Mouse (Mus musculus) intestine, embryonic 15.5 days (tissue): ENCODE data around the gene Gse1. TPM values are rescaled to one million over a fixed set of nuclear protein-coding genes. Genes with fewer than 3 reads are reported as not detected.
A peak's percentile ranks its signal among the peaks of the same experiment; 100 is the strongest.

Experiments used
- ATAC-seq: fragments of 200-750 bp; cut with Nextera tagmentation; 2 replicates; pipeline ENCODE4 v1.8.0; 2017; ENCODE audit warnings: moderate TSS enrichment, moderate library complexity
- H3K27ac ChIP-seq: fragments of 300-500 bp; sonication (generic); 2 replicates; pipeline ENCODE4 v1.5.1; 2015; ENCODE audit warnings: mild to moderate bottlenecking, inconsistent platforms
- H3K27me3 ChIP-seq: fragments of 300-500 bp; sonication (generic); replicated peaks from 2 replicates; pipeline ENCODE4 v1.6.1; 2015; ENCODE audit warnings: inconsistent platforms
- H3K36me3 ChIP-seq: fragments of 300-500 bp; sonication (generic); 2 replicates; pipeline ENCODE4 v1.6.1; 2015; ENCODE audit warnings: inconsistent platforms
- H3K4me1 ChIP-seq: fragments of 300-500 bp; sonication (generic); replicated peaks from 2 replicates; pipeline ENCODE4 v1.6.1; 2015; ENCODE audit warnings: inconsistent platforms
- H3K4me2 ChIP-seq: fragments of 300-500 bp; sonication (generic); replicated peaks from 2 replicates; pipeline ENCODE4 v1.6.1; 2015; ENCODE audit warnings: mild to moderate bottlenecking, inconsistent platforms
- H3K4me3 ChIP-seq: fragments of 300-500 bp; sonication (generic); replicated peaks from 2 replicates; pipeline ENCODE4 v1.5.1; 2015; ENCODE audit warnings: inconsistent platforms
- H3K9ac ChIP-seq: fragments of 300-500 bp; sonication (generic); 2 replicates; pipeline ENCODE4 v1.6.1; 2015; ENCODE audit warnings: inconsistent platforms
- H3K9me3 ChIP-seq: fragments of 300-500 bp; sonication (generic); 2 replicates; pipeline ENCODE4 v1.6.1; 2016; ENCODE audit warnings: inconsistent platforms
- WGBS: fragments of 180-500 bp; shearing (Covaris S2); methylation state at CpG from one replicate; pipeline ENCODE4 v1.1.7; 2015; 5-methylcytosine and 5-hydroxymethylcytosine counted together
- polyA plus RNA-seq: library from polyadenylated mRNA; unstranded; fragments of >200 nt; fragmentation: Nextera tagmentation; extraction: Ambion mirVana; gene quantifications from 2 replicates; pipeline ENCODE4 v1.2.1, GENCODE M21; 2015

The Gse1 gene
- polyA plus RNA-seq, 1 experiment from 2014 or later = 7.9 TPM

DNA sequence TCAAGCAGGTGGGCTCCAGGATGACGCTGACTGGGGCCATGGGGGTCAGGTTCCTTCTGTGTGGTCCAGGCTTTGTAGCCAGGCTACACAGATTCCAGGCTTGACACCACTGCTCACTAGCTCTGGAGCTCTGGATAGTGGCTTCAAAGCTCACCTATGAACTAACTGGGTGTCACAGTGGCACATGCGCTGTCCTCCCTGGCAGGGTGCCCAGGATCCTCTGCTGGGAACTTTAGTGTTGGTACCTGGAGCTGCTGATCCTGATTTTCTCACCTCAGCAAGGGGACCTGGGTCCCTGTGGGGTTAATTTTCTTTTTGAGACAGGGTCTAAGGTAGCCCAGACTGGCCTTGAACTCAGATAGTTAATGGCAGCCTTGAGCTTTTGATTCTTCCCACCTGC is 173.0 kb downstream of the Gse1 start:
- no peak overlapping the region for H3K9ac ChIP-seq
- no peaks in the 10 kb centered on the region for H3K36me3 ChIP-seq
- no peak for ATAC-seq
- H3K4me1 ChIP-seq = peaks cover 11% of the 10 kb centered on the region
- H3K4me3 ChIP-seq = no peak overlapping the region
- H3K9me3 ChIP-seq = no peaks in the 10 kb centered on the region
- H3K4me2 ChIP-seq = no peak overlapping the region
- peaks cover 4% of the 10 kb centered on the region for H3K27me3 ChIP-seq
- no peak overlapping the region for H3K27ac ChIP-seq
- WGBS = 66% methylated on average over 2 of the region's 2 CpGs

DNA sequence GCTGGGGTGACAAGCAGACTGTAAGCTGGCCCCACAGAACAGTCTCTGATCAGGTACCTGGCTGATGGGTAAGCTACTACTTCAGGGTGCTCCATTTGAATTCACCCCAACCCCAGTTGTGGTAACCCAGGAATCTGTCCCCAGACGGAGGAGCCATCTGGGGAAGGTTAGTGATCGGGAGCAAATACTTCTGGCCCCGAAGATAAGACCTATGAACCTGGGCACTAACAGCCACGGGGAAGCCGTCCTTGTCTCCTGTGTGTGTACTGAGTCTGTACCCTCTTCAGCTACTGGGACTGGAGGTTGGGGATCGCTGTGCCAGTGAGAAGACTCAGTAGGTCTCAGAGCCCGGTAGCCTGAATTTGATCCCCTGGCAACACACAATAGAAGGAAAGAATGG is 173.5 kb downstream of the Gse1 start:
- no peak overlapping the region for H3K27ac ChIP-seq
- ATAC-seq = no peak
- WGBS = 80% methylated on average over 7 of the region's 7 CpGs

DNA sequence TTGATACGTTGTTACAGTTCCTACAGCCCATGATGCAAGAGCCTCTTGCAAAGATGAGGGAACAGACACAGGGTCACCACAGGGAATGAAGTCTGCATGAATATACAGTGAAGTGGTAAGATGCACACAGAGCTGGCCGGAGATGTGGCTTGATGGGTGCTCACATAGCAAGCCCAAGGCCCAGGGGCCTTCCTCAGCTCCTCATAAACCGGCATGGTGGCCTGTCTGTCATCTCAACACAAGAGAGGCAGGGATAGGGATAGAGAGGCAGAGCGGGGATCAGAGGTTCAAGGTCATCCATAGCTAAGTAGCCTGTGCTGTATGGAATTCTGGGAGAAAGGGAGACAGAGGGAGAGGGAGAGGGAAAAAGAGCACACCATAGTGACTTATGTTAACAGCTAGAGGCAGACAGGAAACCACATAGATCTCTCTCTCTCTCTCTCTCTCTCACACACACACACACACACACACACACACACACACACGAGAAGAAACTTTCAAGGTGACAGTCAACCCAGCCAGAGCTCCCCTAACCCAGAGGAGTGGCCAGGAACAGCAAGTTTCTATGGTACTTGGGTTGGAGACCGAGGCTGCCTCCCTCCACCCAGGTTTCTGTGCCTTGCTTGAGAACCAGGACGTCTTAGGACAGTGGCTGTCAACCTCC is 175.5 kb downstream of the Gse1 start:
- H3K4me2 ChIP-seq = no peak overlapping the region
- no peaks in the 10 kb centered on the region; the same call in 1 of the 2 replicates for H3K27me3 ChIP-seq
- ATAC-seq = no peak
- no peak overlapping the region for H3K4me3 ChIP-seq
- no peaks in the 10 kb centered on the region for H3K9me3 ChIP-seq
- H3K9ac ChIP-seq = no peak overlapping the region
- H3K36me3 ChIP-seq = no peaks in the 10 kb centered on the region
- 75% methylated on average over 7 of the region's 7 CpGs for WGBS
- H3K27ac ChIP-seq = no peak overlapping the region
- peaks cover 34% of the 10 kb centered on the region for H3K4me1 ChIP-seq

More for the DNA sequence above, 173.5 kb downstream of the Gse1 start:
- Histone ChIP-seq H3K4me2 (no peak overlapping the region), H3K4me3 (no peak overlapping the region), H3K9ac (no peak overlapping the region), H3K27me3 (peaks cover 4% of the 10 kb centered on the region), H3K36me3 (no peaks in the 10 kb centered on the region), H3K9me3 (no peaks in the 10 kb centered on the region), H3K4me1 (peaks cover 14% of the 10 kb centered on the region)

DNA sequence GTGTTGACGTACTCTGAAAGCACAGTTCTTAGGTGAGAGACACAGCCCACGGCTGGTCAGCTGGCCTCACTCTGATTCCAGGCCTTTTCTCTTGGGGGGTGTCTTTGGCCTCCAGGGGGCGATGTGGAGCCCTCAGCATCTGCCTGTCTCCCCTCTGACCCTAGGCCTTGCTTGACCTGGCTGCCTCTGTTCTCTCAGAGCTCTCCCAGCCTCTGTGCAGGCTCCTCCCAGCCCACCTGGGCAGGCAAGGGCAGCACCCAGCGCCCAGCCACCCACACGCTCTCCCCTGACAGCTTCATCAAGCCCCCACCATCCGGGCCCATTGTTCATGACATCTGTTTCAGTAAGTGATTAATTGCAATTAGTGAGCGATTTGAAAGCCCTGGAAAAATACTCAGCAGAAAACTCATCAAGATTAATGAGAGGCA is 176.4 kb downstream of the Gse1 start:
- no peak for ATAC-seq
- 57% methylated on average over 7 of the region's 7 CpGs for WGBS
- no peak overlapping the region for H3K4me2 ChIP-seq
- H3K9me3 ChIP-seq = no peaks in the 10 kb centered on the region
- H3K4me3 ChIP-seq = no peak overlapping the region
- H3K4me1 ChIP-seq = peaks cover 34% of the 10 kb centered on the region
- H3K27ac ChIP-seq = no peak overlapping the region
- no peak overlapping the region for H3K9ac ChIP-seq
- no peaks in the 10 kb centered on the region; the same call in 1 of the 2 replicates for H3K27me3 ChIP-seq
- H3K36me3 ChIP-seq = no peaks in the 10 kb centered on the region

DNA sequence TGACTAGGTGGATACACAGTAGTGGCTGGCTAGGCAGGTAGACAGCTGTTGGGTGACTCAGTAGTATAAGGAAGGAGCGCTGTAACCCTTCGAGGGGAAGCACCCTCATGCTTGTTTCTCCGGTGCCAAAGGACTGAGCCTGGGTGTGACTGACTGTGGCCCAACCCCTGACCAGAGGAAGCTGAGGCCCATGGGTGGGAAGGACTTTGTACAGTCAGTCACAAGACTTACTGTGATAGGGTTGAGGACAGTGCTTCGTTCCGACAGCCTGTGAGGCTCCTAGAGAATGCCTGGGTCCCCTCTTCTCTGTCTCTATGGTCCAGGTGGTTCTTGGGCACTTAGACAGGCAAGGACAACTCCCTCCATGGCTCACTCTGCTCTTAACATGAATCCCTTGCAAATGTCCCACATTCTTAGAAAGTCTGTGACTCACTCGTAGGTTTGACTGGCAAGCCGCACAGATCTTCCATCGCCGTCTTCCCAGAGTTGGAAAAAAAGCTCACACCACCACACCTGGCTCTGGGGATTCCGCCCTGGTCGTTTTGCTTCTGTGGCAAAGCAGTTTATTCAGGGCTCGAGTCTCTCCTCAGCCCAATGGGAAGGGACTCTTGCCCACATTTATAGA is 177.9 kb downstream of the Gse1 start:
- Histone ChIP-seq H3K4me1 (peaks cover 43% of the 10 kb centered on the region), H3K36me3 (no peaks in the 10 kb centered on the region), H3K9me3 (no peaks in the 10 kb centered on the region), H3K27ac (peak overlapping the region; percentile 55; the same call in 1 of the 2 replicates), H3K4me2 (no peak overlapping the region), H3K27me3 (no peaks in the 10 kb centered on the region), H3K9ac (no peak overlapping the region), H3K4me3 (no peak overlapping the region)
- WGBS = 72% methylated on average over 12 of the region's 12 CpGs
- ATAC-seq = peak; percentile 83

DNA sequence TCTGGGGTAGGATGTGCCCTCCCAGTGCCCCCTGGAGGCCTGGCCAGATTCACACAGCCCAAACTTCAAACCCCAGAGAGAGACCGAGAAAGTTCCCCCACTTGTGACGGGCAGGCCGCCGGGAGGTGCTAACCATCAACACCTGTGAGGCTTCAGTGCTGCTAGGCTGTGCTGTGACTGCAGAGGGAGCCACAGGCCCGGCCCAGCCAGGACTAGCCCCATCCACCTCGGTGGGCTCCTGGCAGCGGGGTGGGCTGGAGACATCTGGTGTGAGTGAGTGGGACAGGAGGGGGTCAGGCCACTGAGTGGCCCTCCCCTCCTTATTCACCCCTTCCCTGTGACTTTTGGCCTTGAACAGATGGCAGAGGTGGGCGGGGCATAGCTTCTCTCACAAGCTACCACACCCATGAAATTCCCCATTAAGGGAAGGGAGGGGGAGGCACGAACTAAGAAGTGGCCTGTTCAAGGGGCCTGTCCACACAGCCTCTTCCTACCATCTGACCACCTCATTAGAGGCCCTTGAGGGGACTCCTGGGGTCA is 179.5 kb downstream of the Gse1 start:
- ATAC-seq = peak; percentile 53
- peaks cover 48% of the 10 kb centered on the region for H3K4me1 ChIP-seq
- 18% methylated on average over 9 of the region's 9 CpGs for WGBS

DNA sequence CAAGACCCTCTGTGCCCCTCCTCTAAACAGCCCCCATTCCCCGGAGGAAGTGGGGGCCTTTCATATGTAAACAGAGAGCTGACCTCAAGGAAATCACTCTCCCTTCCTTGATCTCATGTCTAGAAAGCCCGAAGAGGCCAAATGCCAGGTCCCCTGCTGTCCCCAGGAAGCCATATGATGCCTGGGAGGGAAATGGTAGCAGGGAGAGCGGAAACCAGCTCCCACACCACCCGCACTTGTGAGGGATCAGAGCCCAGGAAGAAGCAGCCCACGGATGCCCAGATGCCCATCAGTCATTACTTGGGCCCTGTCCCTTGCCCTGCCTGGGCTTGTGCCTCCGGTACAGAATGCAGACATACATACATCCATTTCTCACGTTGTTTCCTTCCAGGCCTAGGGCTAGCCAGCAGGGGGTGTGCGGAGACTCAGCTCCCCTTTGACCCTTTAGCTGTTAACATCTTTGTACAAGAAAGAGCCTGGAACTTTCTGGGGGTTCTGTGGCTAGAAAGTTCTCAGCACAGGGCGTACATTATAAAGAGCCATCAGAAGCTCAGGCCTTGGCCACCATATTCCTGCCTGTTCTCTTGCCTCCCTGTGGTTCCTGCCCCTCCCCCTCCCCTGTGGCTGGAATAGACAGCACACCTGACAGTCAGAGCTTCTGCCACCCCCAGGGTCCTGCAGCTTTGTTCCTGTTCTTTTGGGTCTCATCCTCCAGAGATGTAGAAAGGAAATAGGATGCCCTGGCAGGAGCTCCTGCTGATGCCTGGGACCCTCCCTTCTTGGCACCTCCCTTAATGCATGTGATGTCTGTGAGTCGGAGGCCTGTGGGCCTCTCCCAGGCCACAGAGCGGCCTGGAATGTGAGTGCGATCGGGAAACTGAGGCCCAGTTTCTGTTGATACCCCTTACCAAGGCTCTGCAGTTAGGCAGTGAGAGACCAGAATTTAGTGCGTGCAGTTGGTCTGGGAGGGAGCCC is 180.3 kb downstream of the Gse1 start:
- H3K36me3 ChIP-seq = no peaks in the 10 kb centered on the region
- ATAC-seq = no peak
- H3K4me3 ChIP-seq = no peak overlapping the region
- 53% methylated on average over 14 of the region's 14 CpGs for WGBS
- no peaks in the 10 kb centered on the region for H3K27me3 ChIP-seq
- H3K27ac ChIP-seq = peak overlapping the region; percentile 41; the same call in 1 of the 2 replicates
- H3K4me2 ChIP-seq = peak overlapping the region; percentile 12; the same call in 1 of the 2 replicates
- H3K9me3 ChIP-seq = no peaks in the 10 kb centered on the region
- no peak overlapping the region for H3K9ac ChIP-seq
- H3K4me1 ChIP-seq = peaks cover 48% of the 10 kb centered on the region

More for the DNA sequence above, 179.5 kb downstream of the Gse1 start:
- H3K27ac ChIP-seq = peak overlapping the region; percentile 42; the same call in 1 of the 2 replicates
- H3K4me3 ChIP-seq = no peak overlapping the region
- H3K9ac ChIP-seq = no peak overlapping the region
- no peaks in the 10 kb centered on the region for H3K27me3 ChIP-seq
- no peaks in the 10 kb centered on the region for H3K36me3 ChIP-seq
- H3K4me2 ChIP-seq = peak overlapping the region; percentile 12; the same call in 1 of the 2 replicates
- no peaks in the 10 kb centered on the region for H3K9me3 ChIP-seq

DNA sequence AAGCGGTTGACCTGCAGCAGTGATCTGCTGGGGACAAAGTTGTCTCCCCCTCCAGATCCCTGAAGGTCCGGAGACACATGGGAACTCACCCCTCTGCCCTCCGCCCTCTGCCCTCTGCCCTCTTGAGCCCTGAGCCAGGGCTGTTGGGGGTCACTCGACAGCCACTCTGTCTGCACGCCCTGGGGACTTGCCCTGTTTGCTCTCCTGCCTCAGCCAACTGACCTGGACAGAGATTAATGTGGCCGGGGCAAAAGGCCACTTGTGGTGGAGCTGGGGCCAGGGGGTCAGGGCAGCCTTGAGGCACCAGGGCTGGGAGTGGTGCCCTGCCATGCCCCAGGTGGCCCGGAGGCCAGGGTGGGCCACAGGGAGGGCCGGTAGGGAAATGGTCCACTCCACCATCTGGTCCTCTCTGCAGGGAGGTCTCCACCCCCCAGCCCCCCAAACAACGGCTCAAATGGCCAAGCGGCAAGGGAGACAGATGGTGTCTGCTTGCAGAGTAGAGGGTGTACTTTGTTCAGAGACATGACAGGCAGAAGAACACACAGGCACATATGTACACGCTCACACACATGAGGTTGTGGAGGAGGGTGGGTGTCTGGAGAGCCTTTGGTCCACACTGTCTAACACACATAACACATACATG is 181.2 kb downstream of the Gse1 start:
- Histone ChIP-seq H3K4me2 (no peak overlapping the region), H3K27ac (no peak overlapping the region; the same call in 1 of the 2 replicates), H3K27me3 (no peaks in the 10 kb centered on the region), H3K36me3 (no peaks in the 10 kb centered on the region), H3K9ac (no peak overlapping the region), H3K4me1 (peaks cover 55% of the 10 kb centered on the region), H3K4me3 (no peak overlapping the region), H3K9me3 (no peaks in the 10 kb centered on the region)
- no peak for ATAC-seq
- 57% methylated on average over 11 of the region's 11 CpGs for WGBS

DNA sequence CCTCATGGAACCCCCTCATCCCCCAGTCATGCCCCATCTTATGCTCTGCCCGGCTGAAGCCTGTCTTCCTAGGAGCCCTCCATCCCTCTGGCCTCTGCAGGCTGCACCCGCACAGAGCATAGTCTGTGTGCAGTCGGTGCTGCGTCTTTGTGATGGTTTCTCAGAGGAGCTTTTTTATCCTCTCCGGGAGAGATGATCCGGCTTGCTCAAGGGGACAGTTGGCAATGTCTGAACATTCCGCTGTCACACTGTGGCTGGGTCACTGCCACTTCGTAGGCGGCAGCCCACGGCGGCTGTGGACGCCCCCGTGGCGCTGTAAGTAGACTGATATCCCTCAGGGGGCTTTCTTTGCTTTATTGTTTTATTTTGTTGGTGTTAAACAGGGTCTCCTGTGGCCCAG is 182.8 kb downstream of the Gse1 start:
- Histone ChIP-seq H3K9ac (no peak overlapping the region), H3K4me1 (peaks cover 63% of the 10 kb centered on the region), H3K9me3 (no peaks in the 10 kb centered on the region), H3K4me2 (no peak overlapping the region), H3K27me3 (no peaks in the 10 kb centered on the region), H3K27ac (no peak overlapping the region), H3K36me3 (no peaks in the 10 kb centered on the region), H3K4me3 (no peak overlapping the region)
- no peak for ATAC-seq
- 82% methylated on average over 14 of the region's 14 CpGs for WGBS

DNA sequence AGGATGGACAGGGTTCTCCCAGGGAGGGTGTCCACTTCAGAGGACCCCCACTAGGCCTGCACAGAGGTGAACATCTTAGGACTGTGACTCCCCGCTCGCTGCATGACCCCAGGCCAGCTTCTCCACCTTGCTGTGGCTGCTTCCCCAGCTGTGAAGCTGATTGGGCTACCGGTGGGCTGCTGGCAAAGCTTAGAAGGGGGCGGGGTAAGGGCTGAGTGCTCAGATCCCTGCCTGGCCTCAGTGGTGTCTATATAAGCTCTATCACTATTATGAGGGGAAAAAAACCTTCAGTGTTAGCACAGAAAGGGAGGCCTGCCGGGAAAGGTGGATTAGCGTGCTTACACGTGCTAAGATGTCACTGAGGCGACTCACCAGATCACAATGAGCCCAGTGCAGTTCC is 183.6 kb downstream of the Gse1 start:
- Histone ChIP-seq H3K9me3 (no peaks in the 10 kb centered on the region), H3K27me3 (no peaks in the 10 kb centered on the region), H3K4me1 (peaks cover 67% of the 10 kb centered on the region), H3K36me3 (no peaks in the 10 kb centered on the region), H3K4me3 (no peak overlapping the region), H3K9ac (no peak overlapping the region), H3K4me2 (no peak overlapping the region), H3K27ac (no peak overlapping the region)
- ATAC-seq = no peak
- 60% methylated on average over 8 of the region's 8 CpGs for WGBS

DNA sequence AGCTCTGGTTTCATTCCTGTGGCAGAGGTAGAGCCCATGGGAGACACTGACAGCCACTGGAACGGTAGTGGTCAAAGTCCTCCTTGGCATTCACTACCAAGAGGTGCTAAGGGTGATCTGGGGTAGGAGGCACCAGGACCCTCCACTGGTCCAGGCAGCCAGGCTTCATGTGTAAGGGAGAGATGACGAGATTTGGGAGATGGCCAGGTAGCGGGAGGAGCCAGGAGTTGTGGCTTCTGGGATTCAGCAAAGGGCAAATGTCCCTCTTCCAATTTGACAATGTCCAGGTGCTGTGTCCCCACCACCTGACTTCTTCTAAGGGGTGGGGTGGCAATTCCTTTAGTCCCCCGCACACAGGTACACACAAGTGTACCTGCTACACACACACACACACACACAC is 184.1 kb downstream of the Gse1 start:
- H3K36me3 ChIP-seq = no peaks in the 10 kb centered on the region
- H3K9ac ChIP-seq = no peak overlapping the region
- no peaks in the 10 kb centered on the region for H3K9me3 ChIP-seq
- no peak overlapping the region for H3K4me2 ChIP-seq
- no peak overlapping the region for H3K4me3 ChIP-seq
- ATAC-seq = no peak
- 85% methylated on average over 4 of the region's 4 CpGs for WGBS
- no peaks in the 10 kb centered on the region for H3K27me3 ChIP-seq
- H3K27ac ChIP-seq = no peak overlapping the region
- peaks cover 67% of the 10 kb centered on the region for H3K4me1 ChIP-seq
